15 mouse cellular contexts compared by ENCODE assay signal in the genomic region with DNA sequence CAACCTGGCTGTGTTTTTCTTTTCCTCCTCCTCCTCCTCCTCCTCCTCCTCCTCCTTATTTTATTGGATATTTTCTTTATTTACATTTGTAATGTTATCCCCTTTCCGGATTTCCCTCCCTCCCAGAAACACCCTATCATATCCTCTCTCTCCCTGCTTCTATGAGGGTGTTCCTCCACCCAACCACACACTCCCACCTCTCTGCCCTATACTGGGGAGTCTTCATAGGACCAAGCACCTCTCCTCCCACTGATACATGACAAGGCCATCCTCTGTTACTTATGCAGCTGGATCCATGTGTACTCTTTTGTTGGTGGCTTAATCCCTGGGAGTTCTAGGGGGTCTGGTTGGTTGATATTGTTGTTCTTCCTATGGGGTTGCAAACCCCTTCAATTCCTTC.
"Had no signal": no experiment of that assay in that cellular context is flagged by ENCODE, and none has a peak within 500 bp of the region (broad histone marks: within the 10 kb centered on the region; RNA-seq: fewer than 3 reads in every experiment).

No protein-coding gene starts in this region.

- H3K4me2 ChIP-seq: neural tube, embryonic 15.5 days; stomach, embryonic 15.5 days had no signal

- H3K27ac ChIP-seq: neural tube, embryonic 15.5 days; stomach, embryonic 15.5 days; stomach, postnatal 0 days had no signal

- H3K4me3 ChIP-seq: neural tube, embryonic 15.5 days; stomach, embryonic 15.5 days had no signal

- H3K36me3 ChIP-seq: neural tube, embryonic 15.5 days; stomach, embryonic 15.5 days had no signal

- H3K4me1 ChIP-seq: neural tube, embryonic 15.5 days; stomach, embryonic 15.5 days had no signal

- H3K9ac ChIP-seq: neural tube, embryonic 15.5 days; stomach, embryonic 15.5 days had no signal

- DNase-seq: retina, postnatal 1 day; right cerebral cortex, adult 18-20 months; right cerebral cortex, postnatal 14 days; right cerebral cortex, postnatal 25 days; right cerebral cortex, postnatal 4 days; spleen, adult 18-20 months; thymus, adult 18-20 months; thymus, adult 2 months; thymus, postnatal 14 days; thymus, postnatal 25 days; thymus, postnatal 36 days; thymus, postnatal 4 days had no signal

- H3K27me3 ChIP-seq: neural tube, embryonic 15.5 days; stomach, embryonic 15.5 days had no signal

- H3K9me3 ChIP-seq: neural tube, embryonic 15.5 days; stomach, embryonic 15.5 days had no signal
